Mouse (Mus musculus) embryo, embryonic 10.5 days (tissue): ENCODE data around the gene 1810013L24Rik.

Experiments used
- DNase-seq: peaks from one replicate; pipeline ENCODE4 v3.0.0-alpha.2; 2015; ENCODE audit warnings: low spot score

1810013L24Rik gene

GRCm38 (mm10) chr16:8906115-8906514, 76.2 kb downstream of the 1810013L24Rik start:
- peak; percentile 27 for DNase-seq
